Mouse (Mus musculus): ENCODE data around the gene Camta1.

The Camta1 gene

DNA sequence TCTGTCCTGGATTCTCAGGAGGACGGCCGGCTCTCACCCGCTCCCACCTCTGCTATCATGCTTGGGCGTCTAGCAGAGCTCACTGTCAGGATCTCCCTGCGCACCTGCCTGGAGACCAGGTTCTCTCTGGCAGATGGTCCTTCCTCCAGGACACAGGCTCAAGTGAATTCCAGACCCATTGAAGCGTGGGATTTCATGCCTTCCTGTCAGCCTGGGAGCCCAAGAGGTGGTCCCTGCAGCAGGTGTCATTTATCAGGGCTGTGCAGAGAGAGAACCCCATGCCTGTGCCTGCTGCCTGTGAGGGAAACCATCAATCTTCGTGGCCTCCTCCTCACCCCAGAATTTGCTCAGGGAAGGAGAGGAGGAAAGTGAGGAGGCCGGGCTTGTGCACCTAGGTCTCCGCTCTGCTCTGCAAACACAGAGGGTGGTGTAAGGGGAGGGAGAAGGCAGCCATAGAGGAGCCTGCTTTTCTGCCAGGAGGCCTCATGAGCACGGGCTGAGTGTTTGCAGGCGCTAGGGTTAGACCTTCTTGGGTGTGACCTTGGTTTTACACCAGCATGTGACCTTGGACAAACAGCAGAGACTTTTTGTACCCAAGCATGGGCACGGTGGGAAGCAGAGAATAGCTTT is 551.5 kb downstream of the Camta1 start:
- peak; percentile 34 to 59 for DNase-seq

DNA sequence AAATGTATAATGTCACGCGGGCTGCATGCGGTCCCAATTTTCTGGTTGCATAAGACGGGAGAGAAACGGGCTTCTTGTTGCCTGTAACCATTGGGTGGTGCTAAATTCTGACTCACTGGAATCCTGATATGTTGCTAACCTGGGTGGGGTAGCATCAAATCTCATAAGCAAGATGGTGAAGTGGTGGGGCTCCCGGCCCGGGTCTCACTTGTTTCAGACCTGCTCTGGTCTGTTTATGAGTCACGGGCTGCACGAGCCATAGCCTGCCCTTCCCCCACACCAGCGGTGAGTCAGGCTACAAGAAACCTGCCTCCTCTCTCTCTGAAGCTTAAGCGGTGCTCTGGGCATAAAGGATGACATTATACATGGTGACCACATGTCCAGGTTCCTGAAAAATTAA is 554.8 kb downstream of the Camta1 start:
- no peak for DNase-seq

DNA sequence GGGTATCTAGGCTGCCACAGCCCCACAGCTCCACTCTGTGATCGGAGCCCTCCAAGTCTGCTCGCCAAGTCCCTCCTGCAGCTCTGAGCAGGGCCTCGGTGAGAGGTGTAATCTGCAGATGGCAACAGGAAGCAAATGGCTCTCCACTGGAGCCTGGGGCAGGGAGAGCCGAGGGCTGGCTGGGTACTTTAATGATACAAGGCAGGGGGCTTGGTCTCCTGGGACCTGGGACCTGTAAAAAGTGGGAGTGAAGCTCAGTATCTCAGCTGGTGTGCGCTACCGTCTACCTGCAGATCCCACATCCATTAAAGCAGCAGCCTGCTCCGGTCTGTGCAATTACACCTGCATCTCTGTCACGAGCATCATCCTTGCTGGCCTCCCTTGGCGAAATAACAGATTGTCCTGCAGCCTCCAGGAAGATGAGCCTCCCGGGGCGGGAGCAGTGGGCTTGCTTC is 555.3 kb downstream of the Camta1 start:
- no peak for DNase-seq

DNA sequence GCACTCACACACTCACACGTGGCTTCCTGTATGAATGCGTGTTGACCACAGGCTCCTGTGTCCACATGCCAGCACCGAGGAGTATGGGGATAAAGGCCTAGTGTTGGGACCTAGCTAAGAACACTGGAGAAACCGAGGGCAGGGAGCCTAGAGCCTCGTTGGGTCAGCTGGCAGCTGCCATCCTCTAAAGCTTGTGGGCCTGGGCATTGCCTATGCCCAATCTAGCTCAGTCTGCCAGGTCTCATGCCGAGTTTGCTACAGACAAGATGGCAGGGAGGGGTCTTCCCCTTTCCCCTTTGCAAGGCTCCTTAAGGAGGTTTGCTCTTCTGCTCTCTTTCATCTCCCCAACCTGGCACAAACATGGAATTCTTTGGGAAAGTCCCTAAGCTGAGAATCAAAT is 555.9 kb downstream of the Camta1 start:
- DNase-seq, result no peak

DNA sequence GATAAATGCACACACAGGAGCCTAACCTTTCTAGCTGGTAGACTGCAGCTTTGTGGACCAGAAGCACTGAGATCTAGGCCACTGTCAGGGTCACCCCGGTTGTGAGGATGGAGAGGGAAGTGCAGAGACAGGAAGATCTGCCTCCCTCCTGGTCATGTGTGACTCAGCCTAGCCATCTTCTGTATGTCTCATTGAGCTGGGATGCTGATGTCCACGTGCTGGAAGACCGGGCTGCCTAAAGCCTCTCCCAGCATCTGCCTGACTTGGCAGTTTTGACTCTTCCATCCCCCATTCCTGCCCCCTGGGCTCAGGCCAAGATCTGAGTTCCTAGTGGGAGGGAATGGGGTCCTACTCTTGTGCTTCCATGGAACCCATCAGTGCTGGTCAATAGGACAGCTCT is 557.7 kb downstream of the Camta1 start:
- no peak for DNase-seq

DNA sequence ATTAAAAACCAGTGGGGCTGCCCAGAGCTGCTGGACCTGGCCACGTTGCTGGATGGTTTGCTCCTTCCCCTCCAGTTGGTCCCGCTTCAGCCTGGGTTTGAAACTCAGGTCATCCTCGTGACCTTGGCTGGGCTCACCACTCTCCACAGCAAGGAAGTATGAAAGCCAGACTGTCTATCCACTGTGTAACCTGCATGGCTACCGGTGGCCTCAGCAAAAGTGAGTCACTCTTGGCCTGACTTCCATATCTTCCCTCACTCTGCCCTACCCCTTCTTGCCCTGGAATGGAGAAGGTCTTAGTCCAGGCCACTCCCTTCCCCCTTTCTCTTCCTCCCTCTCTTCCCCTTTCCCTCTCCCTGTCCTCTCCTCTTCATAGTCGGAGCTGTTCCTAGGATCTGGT is 558.2 kb downstream of the Camta1 start:
- no peak for DNase-seq

DNA sequence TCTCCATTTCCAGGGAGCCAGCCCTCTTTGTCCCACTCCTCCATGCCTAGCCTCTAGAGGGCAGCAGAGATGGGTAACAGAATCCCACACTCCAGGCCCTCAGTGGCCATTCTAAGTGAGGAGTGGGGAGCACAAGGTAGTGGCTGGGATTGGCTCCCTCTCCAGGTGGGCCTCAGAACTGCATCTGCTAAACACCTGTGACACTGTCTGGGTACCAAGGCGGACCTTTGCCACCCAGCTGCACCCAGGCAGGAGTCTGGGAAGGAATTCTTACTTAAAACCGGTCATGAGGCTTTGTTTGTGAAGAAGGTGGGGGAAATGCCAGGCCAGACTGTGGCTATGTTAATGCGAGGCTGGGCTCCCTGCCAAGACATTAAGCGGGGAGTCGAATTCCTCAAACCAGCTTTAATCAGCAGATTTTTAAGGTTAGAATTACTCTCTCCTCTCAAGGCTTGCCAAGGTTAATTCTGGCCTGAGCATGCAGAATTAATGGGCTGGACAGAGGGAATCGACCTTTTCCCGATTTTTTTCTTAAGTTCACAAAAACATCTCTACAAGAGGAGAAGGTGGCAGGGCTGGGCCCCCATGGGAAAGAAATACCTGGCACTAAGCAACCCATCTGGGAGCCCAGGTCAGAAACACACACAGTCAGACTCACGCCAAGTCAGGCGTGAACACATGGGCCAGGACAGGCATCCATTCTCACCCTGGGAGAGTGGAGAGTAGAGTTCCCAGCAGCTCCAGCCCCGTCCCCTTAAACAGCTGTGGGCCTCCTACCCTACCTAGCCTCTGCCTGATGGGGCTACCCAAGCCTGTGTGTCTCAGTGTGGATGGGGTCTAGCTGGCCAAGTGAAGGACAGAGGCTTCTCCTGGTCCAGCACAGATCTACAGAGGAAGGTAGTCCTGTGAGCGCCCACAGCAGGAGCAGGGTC is 559.2 kb downstream of the Camta1 start:
- peak; percentile 89 to 93 for DNase-seq

DNA sequence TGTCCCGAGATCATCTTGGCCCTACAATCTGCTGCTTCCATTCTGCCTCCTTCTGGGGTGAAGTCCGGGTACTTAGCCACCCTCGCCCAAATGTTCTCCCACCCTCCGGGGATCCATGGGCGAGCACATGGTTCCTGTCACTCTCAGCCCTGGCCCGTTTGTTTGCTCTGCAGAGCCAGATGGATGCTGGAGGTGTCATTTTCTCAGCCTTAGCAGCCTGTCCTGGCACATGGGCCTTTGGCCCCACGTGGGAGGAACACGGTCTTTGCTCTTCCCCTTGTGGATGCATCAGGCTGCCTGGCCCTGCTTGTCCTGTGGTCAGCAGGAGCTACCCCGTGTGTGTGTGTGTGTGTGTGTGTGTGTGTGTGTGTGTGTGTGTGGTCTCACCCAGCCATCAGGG is 560.3 kb downstream of the Camta1 start:
- peak in 1 of 2 experiments; percentile 31 for DNase-seq

DNA sequence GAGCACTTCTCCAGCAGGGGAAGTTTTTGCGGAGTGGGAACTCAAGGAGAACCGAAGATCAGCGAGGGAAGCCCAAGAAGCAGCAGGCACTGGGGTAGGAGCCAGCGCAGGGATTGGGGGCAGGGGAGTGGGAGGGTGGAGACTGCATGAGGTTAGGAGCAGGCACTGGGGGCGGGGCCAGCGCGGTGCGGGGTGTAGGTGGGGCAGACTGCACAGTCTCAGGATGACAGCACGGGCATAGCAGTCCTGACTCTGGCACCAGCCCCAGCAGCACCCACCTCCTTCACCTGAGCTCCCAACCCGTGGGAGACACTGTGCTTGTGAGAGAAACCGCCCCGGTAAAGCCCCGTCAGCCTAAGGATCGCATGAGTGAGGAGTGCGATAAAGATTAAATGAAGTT is 561.0 kb downstream of the Camta1 start:
- DNase-seq, result peak; percentile 68 to 76

DNA sequence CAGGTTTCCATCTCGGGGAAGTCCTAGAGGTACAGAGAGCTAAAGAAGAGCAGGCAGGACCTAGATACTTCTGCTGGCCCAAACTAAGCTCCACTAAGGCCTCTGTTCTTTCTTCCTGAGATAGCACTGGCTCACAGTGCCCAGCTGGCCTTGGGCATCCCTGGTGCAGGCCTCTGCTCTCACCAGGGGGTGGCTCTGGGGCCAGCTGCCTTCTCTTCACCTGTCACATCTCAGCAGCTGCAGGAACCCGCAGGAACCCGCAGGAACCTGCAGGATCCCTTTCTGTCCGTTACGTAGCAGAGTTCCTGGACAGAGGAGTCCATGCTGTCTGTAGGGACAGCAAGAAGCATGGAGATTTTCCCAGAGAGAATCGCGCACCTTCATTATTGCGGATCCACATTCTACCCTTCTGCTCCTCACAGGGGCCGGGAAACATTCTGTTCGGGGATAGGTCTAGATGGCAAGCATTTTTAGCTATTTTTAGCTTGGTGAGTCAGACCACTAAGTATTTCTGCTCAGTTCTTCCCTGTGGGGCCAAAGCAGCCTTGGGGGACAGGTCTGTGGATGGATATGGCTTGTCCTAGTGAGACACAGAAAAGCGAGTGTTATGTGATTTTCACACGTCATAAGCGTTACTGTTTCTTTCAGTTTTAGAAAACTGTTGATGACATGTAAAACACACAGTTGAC is 566.0 kb downstream of the Camta1 start:
- no peak for DNase-seq

DNA sequence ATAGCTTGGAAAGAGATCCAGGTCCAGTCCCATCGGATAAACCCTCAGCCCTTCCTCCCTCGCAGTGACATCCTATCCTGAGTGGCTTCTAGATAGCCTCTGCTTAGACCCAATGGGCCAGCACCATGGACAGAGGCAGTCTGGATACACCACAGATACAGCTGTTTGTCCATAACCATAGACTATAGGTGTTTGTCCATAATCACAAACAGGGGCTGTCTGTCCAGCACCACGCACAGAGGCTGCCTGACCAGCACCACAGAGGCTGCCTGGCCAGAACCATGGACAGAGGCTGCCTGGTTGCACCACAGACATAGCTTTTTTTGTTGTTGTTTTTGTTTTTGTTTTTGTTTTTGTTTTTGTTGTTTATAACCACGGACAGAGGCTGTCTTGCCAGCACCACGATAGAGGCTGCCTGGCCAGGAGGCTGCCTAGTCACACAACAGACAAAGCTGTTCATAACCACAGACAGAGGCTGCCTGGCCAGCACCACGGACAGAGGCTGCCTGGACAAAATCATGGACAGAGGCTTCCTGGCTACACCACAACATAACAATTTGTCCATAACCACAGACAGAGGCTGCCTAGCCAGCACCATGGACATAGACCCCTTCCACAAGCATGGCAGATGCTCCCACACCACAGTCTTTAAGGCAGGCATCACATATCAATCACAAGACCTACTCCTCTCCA is 572.6 kb downstream of the Camta1 start:
- DNase-seq, result peak; percentile 82 to 83

DNA sequence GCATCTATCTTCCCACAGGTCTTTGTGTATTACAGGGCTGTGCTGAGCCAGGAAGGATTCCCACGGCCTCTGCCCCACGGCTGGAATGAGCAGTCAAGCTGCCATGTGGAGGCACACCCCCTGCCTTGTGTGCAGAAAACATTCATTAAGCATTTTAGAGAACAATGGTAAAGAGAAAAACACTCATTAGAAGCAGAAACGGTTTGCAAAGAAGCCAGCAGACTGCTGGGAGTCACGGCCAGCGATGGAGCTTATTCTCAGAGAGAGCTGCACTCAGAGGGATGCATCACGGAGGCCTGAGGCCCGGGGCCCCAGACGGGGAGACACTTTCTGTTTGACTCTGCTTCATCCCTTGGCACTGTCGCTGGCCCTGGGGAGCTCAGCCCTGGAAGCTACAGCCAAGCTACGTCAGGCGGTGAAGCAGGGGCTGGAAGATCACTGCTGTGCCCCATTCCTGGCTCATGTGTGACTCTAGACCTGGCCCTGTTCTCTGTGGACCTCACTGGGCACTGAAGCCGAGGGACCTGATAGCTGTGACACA is 575.7 kb downstream of the Camta1 start:
- DNase-seq, result no peak

DNA sequence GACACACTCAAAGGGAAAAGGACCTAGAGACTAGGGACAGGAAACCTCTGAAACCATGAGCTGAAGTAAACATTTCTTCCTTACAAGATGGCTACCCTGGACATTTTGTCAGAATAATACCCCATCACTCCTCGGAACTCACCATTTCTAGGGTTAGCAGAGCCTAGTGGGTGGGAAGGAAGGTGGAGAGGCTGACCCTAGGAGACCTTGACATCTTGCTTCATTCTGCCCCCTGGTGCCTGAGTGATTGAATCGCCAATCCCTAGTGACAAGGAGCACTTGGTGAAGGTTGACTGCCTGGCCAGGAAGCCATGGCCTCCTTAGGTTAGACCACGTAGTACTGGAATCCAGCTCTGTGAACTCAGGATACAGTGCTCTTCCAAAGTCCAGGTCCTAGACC is 576.2 kb downstream of the Camta1 start:
- DNase-seq, result no peak

DNA sequence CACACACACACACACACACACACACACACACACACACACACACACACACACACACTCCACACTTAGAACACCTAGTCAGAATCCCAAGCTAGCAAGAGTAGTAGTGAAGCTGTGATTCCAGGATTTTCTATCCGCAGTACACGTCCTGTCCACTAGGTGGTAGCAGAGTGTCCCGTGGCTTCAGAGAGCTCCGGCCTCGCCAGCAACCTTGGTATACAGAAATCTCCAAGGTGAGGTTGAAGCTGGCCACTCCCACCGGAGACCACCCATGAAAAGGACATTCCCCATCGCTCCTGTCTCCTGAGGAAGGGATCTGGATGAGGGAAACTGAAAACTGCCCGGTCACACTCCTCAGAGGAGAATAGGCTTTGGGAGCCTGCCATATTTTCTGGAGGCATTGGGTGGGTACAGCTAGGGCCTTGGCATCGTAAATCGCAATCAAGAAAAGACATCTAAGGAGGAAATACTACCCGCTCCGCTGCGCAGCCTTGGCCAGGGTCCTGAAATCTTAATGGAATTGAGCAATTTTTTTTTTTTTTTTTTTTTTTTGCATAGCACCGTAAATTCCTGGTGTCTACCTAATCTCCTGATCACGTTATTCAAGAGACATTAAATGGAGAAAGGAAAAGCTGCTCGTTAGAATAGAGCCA is 578.5 kb downstream of the Camta1 start:
- peak; percentile 78 to 80 for DNase-seq

DNA sequence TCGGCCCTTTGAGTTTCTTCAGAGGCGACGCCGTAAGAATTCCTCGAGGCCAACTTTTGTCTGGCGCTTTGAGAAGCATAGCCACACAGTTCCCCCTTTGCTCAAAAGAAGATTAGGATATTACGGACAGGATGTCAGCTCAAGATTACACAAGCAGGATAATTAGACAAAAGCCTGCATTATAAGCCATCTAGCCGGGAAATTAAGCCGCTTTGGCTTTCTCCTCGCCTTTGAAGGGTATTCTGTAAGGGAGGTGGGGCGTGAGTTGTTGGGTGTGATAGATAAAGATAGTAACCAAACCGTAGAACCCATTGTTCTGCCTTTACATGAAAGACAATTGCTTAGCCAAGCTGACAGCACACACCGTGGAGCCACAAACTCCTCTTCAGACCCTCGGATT is 579.6 kb downstream of the Camta1 start:
- DNase-seq, result no peak

DNA sequence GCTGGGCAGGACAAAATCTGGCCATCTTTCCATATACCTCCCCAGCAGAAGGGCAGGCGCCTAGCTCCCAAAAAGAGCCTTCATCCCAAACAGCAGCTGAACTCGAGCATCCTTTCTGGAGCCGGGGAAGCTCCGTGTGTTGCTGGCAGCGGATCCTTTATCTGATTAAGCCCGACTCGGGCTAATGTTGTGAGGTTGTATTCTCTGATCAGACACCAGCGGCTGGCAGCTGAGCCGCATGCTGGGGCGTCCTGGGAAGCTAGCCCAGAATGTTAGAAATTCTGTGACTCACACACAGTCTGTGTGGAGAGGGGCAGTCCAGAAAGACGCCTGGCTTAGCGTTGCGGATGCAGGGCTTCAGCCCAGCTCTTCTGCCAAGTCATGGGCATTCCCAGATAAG is 586.4 kb downstream of the Camta1 start:
- no peak for DNase-seq

DNA sequence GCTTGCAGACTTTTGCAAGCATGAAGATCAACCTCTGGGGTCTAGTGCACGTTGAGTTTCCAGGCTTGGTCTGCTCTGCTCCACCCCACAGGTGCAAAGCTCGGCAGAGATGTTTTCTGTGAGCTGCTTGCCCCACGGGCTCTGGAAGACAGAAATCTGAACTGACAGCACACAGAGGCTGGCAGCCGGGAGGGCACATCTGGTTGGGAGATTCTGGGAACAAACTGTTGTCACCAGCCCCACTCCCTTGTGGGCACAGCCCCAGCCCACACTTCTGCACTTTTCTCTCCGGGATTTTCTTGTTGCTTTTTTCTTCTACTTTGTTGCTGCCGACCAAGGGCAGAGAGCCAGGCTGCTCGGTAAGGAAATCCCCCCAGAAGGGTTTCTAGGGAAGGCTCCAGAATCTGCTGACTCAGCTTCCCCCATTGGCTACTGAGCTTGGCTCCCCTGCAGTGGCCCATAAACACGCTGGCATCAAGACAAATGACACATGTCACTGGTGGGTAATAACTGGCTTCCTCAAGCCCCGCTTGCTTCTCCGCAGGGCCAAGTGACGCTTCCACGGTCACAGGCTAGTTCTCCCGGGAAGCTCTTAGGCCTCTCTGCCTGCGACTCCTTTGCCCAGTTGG is 597.8 kb downstream of the Camta1 start:
- no peak for DNase-seq

DNA sequence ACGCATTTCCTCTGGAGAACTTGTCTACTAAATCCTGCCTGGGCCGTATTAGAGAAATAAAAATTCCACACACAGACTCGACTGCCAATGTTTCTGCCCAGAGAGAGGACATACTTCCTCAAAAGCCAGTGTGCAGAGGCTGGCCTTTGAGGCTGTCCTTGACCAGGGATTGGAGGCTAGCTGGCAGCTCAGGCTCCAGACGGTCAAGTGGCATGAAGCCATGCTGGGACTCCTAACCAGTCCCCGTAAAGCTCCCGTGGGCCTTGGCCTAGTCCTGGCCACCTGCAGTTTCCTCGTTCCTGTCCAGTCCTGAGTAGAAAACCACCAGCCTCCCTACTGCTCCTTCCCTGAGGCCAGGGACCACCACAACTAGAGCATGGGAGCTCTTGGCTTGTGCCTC is 598.6 kb downstream of the Camta1 start:
- no peak for DNase-seq

DNA sequence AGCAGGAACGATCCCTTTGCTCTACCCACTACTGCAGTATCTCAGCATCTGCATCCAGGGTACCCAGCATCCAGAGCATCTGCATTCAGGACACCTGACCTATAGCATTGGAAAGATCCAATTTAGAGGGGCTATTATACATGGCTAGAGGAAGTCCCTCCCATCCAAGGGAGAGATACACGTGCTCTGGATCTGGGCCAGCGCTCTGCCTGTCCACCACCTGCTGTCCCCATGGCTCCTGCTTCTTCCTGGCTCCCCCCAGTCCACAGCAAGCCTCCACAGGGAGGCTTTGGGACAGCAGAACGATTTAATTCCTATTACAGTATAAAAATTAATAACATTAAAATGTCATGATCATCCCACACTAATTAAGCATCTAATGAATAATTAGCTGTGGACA is 605.1 kb downstream of the Camta1 start:
- DNase-seq, result no peak

DNA sequence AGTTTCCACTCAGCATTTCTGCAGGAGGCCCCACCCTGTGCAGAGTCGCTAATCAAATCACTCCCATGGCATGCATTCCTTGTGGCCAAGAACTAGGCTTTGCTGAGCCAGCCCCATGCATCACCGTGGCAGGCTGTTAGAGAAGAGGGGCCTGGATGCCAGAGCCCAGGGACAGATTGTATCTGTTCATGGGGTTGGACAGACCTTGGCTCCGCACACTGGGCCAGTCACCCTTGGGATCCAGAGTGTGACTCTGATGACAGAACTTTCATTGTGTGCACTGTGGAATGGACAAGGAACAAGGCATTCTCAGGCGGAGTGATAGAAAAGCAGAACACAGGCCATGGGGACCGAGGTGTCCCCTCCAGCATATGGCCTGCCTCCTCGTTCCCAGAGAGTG is 610.9 kb downstream of the Camta1 start:
- no peak for DNase-seq

DNA sequence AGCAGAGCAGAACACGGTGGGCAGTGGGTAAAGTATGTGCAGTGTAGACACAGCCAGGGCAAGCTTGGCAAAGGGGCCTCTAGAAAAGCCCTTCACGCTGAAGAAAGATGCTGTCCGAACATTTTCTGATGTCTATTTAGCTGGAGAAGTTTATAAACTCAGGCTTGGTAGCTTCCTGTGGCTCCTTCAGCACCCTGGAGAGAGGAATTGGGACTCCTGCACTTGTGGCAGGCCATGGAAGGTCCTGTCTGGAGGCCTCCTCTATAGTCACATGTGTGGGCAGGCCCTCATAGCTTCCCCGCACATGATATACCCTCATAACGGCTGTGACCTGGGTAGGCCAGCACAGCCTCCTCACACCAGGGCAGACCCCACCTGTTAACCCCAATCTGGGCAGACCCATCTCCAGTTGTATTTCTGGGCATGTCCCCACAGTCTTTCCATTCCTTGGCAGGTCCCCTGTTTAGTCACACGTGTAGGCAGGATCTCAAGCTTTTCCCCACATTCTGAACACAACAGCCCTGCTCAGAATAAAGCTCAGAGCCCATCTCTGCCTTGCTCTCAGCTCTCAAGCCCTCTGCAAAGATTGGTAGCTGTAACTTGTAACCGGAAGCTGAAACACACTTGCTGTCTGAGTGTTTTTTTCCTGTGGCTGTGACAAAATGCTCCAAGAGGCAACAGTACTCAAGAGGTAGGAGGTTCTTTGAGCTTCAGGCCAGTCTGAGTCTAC is 616.4 kb downstream of the Camta1 start:
- DNase-seq, result peak; percentile 41 to 48

Data from kidney, postnatal 4 days (tissue).